Mouse (Mus musculus) limb, embryonic 14.5 days (tissue): Measurements from ENCODE around the gene Ap3m1. TPM values are rescaled to one million over a fixed set of nuclear protein-coding genes. Genes with fewer than 3 reads are reported as not detected.
A peak's percentile ranks its signal among the peaks of the same experiment; 100 is the strongest.

ENCODE experiments used
- ATAC-seq: fragments of 200-750 bp; cut with Nextera tagmentation; 2 replicates; pipeline ENCODE4 v1.8.0; 2017; ENCODE audit warnings: low read depth, moderate number of reproducible peaks, moderate TSS enrichment; ENCODE audit not compliant: low FRiP score
- DNase-seq: peaks from one replicate; pipeline ENCODE4 v3.0.0-alpha.2; 2015; ENCODE audit warnings: low spot score
- H3K27ac ChIP-seq: fragments of 300-500 bp; sonication (generic); replicated peaks from 2 replicates; pipeline ENCODE4 v1.5.1; 2014; ENCODE audit warnings: low read depth, mild to moderate bottlenecking, low read length, moderate library complexity, mixed read lengths
- H3K27me3 ChIP-seq: fragments of 300-500 bp; sonication (generic); 2 replicates; pipeline ENCODE4 v1.6.1; 2014; ENCODE audit warnings: low read length, mixed read lengths; ENCODE audit not compliant: control insufficient read depth, insufficient read depth
- H3K36me3 ChIP-seq: fragments of 300-500 bp; sonication (generic); 2 replicates; pipeline ENCODE4 v1.6.1; 2014; ENCODE audit warnings: mild to moderate bottlenecking, low read length, moderate library complexity, mixed read lengths; ENCODE audit not compliant: control insufficient read depth, insufficient read depth
- H3K4me1 ChIP-seq: fragments of 300-500 bp; sonication (generic); 2 replicates; pipeline ENCODE4 v1.6.1; 2014; ENCODE audit warnings: antibody characterized with exemption, low read length, mixed read lengths; ENCODE audit not compliant: control insufficient read depth, insufficient read depth
- H3K4me2 ChIP-seq: fragments of 300-500 bp; sonication (generic); replicated peaks from 2 replicates; pipeline ENCODE4 v1.6.1; 2014; ENCODE audit warnings: low read depth, mild to moderate bottlenecking, low read length, moderate library complexity; ENCODE audit not compliant: severe bottlenecking
- H3K4me3 ChIP-seq: fragments of 300-500 bp; sonication (generic); replicated peaks from 2 replicates; pipeline ENCODE4 v1.5.1; 2014; ENCODE audit warnings: low read length
- H3K9ac ChIP-seq: fragments of 300-500 bp; sonication (generic); 2 replicates; pipeline ENCODE4 v1.6.1; 2014; ENCODE audit warnings: mild to moderate bottlenecking, low read depth, low read length, moderate library complexity; ENCODE audit not compliant: severe bottlenecking
- H3K9me3 ChIP-seq: fragments of 300-500 bp; sonication (generic); 2 replicates; pipeline ENCODE4 v1.6.1; 2016; ENCODE audit warnings: low read length; ENCODE audit not compliant: control insufficient read depth
- POLR2A ChIP-seq: fragments of 200-500 bp; IDR thresholded peaks from 2 replicates; pipeline ENCODE4 v1.8.0; 2012; ENCODE audit warnings: inconsistent platforms, mild to moderate bottlenecking, moderate library complexity, borderline replicate concordance; ENCODE audit not compliant: insufficient read depth, insufficient read length; ENCODE audit errors: extremely low read depth
- WGBS: fragments of 180-500 bp; shearing (Covaris S2); extraction: QIAGEN DNeasy Blood & Tissue Kit; methylation state at CpG from one replicate; pipeline ENCODE4 v1.1.7; 2014; 5-methylcytosine and 5-hydroxymethylcytosine counted together
- polyA plus RNA-seq, 2 experiments: library from polyadenylated mRNA; depleted of rRNA in 1 of 2; stranded (reverse) in 1 of 2; unstranded in 1 of 2; fragments of >200 nt; fragmentation: Nextera tagmentation in 1 of 2; extraction: Ambion mirVana in 1 of 2; gene quantifications; 2 replicates each; pipeline versions ENCODE4 v1.2.1 to v1.2.3; 2012 to 2014

Ap3m1 gene
- polyA plus RNA-seq, 2 experiments = 76.4 to 86.6 TPM

DNA sequence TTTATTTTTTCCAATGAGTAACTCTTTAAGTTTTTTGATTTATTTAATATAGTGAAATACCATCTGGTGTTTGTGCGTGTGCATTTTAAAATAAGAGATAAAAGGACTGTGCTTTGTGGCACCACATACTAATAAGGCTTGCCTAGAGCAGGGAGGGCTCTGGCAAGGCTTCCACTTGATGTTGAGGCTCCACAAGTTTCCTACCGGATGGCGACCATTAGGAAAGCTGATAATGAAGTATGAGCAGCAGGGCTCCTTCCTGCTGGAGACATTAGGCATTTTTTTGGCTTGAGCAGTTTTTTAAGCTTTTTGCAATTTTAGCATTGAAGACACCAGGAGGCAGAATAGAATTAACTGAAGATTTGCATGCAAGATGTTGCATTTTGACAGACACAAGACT, 57.8 kb downstream of the Ap3m1 start:
- H3K4me3 ChIP-seq = no peak overlapping the region
- ATAC-seq (no peak), DNase-seq (no peak)
- H3K4me1 ChIP-seq = no peaks in the 10 kb centered on the region
- peaks cover 24% of the 10 kb centered on the region for H3K36me3 ChIP-seq
- no peak for TF ChIP-seq POLR2A
- no peaks in the 10 kb centered on the region for H3K27me3 ChIP-seq
- no peak overlapping the region for H3K27ac ChIP-seq
- no peaks in the 10 kb centered on the region for H3K9me3 ChIP-seq
- no peak overlapping the region for H3K9ac ChIP-seq
- no peak overlapping the region for H3K4me2 ChIP-seq
- 58% methylated on average over 3 of the region's 3 CpGs for WGBS

DNA sequence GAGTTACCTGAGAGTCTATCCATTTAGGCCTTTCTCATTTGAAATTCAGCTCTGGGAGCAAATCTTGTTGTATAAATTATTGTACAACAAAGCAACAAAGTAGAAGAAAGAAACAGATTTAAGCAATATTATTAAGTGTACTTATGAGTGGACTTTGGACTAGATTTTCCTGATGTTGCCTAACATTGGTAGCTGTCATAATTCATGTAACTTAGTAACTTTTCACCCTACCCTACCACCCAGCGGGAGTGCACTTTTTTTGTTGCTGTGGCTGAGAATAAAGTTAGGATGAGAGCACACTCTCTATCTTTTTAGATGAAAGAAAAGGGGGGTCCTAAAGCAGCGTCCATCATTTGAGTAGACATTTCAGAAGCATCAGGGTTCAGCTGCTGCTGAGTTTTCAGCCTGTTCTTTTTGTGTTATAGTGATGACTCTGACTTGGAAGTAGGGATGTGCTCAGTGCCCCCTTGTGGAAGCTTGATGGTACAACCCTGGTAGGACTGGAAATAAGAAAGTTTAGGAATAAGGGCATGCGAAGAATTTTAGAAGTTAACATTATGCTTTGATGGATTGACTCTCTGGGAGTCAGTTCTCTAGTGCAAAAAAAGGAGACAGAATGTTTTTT, 59.1 kb downstream of the Ap3m1 start:
- Histone ChIP-seq H3K27me3 (no peaks in the 10 kb centered on the region), H3K27ac (no peak overlapping the region), H3K4me2 (no peak overlapping the region), H3K9me3 (no peaks in the 10 kb centered on the region), H3K4me1 (no peaks in the 10 kb centered on the region), H3K4me3 (no peak overlapping the region), H3K9ac (no peak overlapping the region), H3K36me3 (peaks cover 18% of the 10 kb centered on the region)
- peak; percentile 77 for DNase-seq
- TF ChIP-seq POLR2A = no peak
- 52% methylated on average over 3 of the region's 3 CpGs for WGBS
- ATAC-seq = no peak

DNA sequence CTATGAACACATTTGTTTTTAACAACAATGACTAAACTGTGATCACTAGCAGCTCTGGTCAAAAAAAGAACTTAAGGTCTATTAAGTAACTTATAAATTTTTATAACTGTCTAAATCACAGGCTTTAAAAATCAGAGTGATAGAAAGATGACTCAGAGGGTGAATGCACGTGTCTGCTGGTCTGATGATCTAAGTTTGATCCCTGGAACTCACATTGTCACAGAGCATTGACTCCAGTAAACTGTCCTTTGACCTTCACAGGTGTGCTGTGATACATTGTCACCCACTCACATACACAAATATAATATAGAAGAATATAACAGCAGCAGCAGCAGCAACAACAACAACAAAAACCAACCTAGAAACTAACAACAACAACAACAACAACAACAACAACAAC, 60.8 kb downstream of the Ap3m1 start:
- no peaks in the 10 kb centered on the region for H3K4me1 ChIP-seq
- no peaks in the 10 kb centered on the region for H3K9me3 ChIP-seq
- DNase-seq (no peak), ATAC-seq (no peak)
- WGBS = 83% methylated on average over 1 of the region's 1 CpGs
- peaks cover 18% of the 10 kb centered on the region for H3K36me3 ChIP-seq
- H3K27ac ChIP-seq = no peak overlapping the region
- H3K27me3 ChIP-seq = no peaks in the 10 kb centered on the region
- H3K4me3 ChIP-seq = no peak overlapping the region
- no peak overlapping the region for H3K4me2 ChIP-seq
- TF ChIP-seq POLR2A = no peak
- no peak overlapping the region for H3K9ac ChIP-seq

DNA sequence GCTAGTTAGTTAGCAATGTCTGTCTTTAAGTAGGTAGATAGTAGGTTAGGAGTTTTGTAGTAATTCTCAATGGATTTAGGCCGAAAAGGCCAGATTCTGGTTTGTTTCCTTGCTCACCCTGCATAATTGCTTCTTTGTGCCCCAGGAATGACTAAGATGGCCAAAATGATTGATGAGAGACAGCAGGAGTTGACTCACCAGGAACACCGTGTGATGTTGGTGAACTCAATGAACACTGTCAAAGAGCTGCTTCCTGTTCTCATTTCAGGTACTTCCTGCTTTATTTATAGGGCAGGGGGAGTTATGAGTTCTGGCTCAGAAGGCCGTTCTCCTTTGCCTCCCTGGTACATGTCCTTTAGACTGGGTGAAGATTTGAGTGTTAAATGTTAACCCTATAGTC, 66.8 kb downstream of the Ap3m1 start:
- peaks cover 22% of the 10 kb centered on the region for H3K36me3 ChIP-seq
- no peak overlapping the region for H3K4me2 ChIP-seq
- WGBS = 32% methylated on average over 3 of the region's 3 CpGs

DNA sequence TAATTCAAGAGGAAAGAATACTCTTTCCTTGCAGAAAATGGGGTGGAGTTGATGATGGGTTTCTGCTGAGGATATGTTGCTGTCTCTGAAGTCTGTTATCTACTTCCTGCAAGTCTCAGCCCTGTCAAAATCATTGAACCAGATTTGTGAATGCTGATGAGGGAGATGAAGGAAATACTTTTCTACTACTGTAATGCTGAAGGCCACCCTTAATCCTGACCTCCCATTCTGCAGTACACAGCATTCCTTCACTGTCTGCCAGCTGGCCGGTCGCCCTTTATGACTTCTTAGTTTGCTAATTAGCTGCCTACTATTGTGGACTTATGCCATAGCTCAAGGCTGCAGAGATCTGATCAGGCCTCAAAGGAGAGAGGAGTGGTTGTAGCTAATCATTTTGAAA, 68.5 kb downstream of the Ap3m1 start:
- Histone ChIP-seq H3K9me3 (no peaks in the 10 kb centered on the region), H3K4me3 (no peak overlapping the region), H3K4me1 (no peaks in the 10 kb centered on the region), H3K4me2 (no peak overlapping the region), H3K9ac (no peak overlapping the region), H3K27me3 (no peaks in the 10 kb centered on the region), H3K36me3 (peaks cover 22% of the 10 kb centered on the region), H3K27ac (no peak overlapping the region)
- 44% methylated on average over 2 of the region's 2 CpGs for WGBS
- ATAC-seq = no peak
- TF ChIP-seq POLR2A = no peak
- DNase-seq = no peak

More for the DNA sequence above, 66.8 kb downstream of the Ap3m1 start:
- DNase-seq (no peak), ATAC-seq (no peak)
- Histone ChIP-seq H3K9ac (no peak overlapping the region), H3K9me3 (no peaks in the 10 kb centered on the region), H3K27me3 (no peaks in the 10 kb centered on the region), H3K4me3 (no peak overlapping the region), H3K4me1 (no peaks in the 10 kb centered on the region), H3K27ac (no peak overlapping the region)
- TF ChIP-seq POLR2A = no peak

Other genes starting within 250 kb of the Ap3m1 start
- gene Plau, start 215.8 kb downstream of the Ap3m1 start, polyA plus RNA-seq (2012; rRNA removed) = 8.3 and 9.1 TPM in 2 replicates
- gene Plau, start 215.8 kb downstream of the Ap3m1 start, polyA plus RNA-seq (2014; fragmentation: Nextera tagmentation; extraction: Ambion mirVana) = 3.1 and 3.4 TPM in 2 replicates
- gene Vcl, start 123.1 kb downstream of the Ap3m1 start, polyA plus RNA-seq (2012; rRNA removed) = 67.4 and 69.9 TPM in 2 replicates
- 62.4 and 64.1 TPM in 2 replicates for gene Vcl, start 123.1 kb downstream of the Ap3m1 start, polyA plus RNA-seq (2014; fragmentation: Nextera tagmentation; extraction: Ambion mirVana)
- gene Adk, start 66 bp upstream of the Ap3m1 start, polyA plus RNA-seq (2012; rRNA removed) = 49.8 and 55.6 TPM in 2 replicates
- 140 and 142 TPM in 2 replicates for gene Adk, start 66 bp upstream of the Ap3m1 start, polyA plus RNA-seq (2014; fragmentation: Nextera tagmentation; extraction: Ambion mirVana)